Mouse (Mus musculus) brain, embryonic 18.5 days (tissue): ENCODE results near the gene Mrpl43.

Experiments used
- DNase-seq: peaks from one replicate; pipeline ENCODE4 v3.0.0-alpha.2; 2012; ENCODE audit warnings: low read depth, low spot score

Mrpl43 gene

DNA sequence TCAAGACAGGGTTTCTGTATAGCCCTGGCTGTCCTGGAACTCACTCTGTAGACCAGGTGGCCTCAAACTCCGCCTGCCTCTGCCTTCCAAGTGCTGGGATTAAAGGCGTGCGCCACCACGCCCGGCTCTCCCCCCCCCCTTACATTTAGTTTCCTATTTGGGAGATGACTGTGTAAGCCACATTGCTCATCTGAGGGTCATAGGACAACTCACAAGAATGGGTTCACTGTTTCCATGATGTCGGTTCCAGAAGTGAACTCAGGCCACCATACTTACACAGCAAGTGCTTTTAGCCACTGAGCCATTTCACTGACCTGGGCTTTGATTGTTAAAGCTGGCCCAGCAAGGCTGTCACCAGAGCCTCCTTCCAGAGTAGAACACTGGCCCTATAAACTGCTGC, 29.1 kb downstream of the Mrpl43 start:
- DNase-seq = no peak

GRCm38 (mm10) chr19:44976636-44977035, 29.6 kb downstream of the Mrpl43 start:
- no peak for DNase-seq

DNA sequence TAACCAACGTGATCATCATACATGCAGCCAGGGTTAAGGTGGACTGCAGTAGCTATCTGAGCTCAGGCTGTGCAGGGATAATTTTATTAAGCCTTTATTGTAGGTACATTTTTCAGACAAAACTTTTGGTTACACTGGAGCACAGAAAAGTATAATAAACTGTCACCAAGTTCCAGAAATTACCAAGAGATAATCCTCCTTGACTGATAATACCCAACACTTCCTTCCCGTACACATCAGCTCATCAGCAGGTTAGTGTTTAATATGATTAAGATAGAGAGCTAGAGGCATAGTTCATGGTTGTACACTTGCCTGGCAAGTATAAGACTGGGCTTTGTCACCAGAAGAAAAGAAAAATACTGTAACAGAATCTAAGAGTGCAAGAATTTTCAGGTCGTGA, 37.9 kb downstream of the Mrpl43 start:
- DNase-seq = no peak

GRCm38 (mm10) chr19:44965978-44966377, 40.3 kb downstream of the Mrpl43 start:
- no peak for DNase-seq

GRCm38 (mm10) chr19:44959633-44960032, 46.6 kb downstream of the Mrpl43 start:
- DNase-seq = no peak
